Mouse (Mus musculus): ENCODE results near the gene Cspg4.

The Cspg4 gene

DNA sequence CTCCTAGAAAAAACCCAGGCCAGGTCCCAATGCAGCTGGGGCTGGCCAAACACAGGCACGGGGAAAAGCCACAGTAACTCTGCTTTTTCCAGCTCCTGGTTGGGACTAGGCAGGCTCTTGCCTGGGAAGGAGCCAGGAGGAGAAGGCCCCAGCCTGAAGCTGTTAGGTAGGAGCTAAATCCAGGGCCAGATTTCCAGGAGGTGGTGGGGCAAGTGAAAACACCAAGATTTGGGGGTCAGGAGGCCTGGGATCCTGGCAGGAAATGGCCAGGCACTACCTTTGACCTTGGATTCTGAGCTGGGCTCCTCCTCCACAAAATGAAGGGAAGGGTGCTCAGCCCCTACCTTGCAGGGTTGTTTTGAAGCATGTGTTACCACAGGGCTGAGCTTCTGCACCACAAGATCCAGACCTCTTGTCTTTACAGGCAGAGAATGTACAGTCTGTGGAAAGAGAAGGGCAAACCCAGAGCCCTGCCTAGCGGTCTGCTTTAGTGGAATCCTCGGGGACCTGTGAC, 560 bp upstream of the Cspg4 start, which contains the start of gene Odf3l1:
TSS of gene Odf3l1 (minus strand) at position 464 of the 514 bp plus-strand sequence.
- no peak for DNase-seq (ENCODE audit: low read depth, low spot score)

DNA sequence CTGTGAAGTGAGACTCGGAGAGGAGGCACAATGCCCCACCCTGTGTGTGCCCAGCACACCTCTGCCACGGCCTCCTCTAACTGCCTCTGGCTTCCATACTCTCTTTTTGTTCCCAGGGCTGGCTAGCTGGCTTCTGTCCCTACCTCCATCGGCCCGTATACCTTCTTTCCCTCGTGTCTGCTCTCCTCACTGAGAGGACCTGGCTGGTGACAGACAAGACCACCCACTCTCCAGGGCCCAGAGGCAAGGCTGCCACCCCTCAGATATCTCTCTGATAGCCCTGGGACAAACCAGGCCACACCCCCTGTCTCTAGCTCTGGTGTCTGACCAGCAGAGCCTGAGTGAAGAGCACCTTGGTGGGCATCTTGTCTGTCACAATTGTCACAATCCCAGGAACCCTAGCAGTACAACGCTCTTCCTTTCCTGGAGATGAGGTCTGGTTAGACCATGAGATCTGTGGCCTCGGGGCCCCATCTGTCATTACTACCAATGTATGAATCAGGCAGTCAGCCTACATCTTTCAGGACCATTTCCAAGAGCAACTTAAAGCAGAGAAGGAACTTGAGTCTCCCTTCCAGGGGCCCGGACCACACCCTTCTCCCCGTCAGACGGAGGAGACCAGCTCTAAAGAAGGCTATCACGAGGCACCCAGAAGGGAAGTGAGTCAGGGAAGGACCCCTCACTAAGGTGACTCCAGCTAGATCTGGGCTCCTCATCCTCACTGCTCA, 1.0 kb downstream of the Cspg4 start:
- no peak for DNase-seq (ENCODE audit: low read depth, low spot score)

DNA sequence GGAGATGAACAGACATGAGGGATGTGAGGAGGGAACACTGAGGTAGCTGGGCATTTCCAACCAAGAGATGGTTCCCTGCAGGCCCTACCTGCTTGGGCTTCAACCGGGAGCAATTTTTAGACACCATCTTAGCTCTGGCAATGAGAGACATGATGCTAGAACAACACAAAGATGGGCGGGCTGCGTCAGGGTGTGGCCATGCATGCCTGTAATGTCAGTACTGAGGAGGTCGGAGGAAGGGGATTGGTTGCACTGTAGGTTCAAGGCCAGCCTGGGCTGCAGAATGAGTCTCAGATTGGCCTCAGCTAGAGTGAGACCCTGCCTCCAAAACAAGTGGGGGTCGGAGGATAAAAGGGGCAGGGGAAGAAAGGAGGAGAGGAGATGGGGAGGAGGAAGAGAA, 1.6 kb downstream of the Cspg4 start:
- peak; percentile 64 for DNase-seq (ENCODE audit: low read depth, low spot score)

DNA sequence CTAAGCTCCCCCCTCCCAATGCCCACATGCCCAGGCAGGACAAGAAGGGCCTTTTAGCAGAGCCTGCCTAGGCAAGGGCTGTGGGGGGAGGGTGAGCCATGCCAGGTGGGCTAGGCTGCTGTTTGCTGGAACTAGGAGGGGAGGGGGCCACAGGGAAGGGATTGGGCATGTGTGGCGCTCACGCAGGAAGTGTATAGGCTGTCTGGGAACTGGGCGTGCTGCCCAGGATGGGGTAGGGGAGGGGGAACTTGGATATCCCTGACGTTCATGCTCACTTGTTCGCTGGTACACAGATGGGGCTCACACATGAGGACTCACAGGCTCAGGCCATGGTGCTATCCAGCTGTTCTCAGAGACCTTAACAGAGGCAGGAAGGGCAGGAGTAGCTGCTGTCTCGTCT, 3.5 kb downstream of the Cspg4 start:
- DNase-seq (ENCODE audit: low read depth, low spot score) = no peak

DNA sequence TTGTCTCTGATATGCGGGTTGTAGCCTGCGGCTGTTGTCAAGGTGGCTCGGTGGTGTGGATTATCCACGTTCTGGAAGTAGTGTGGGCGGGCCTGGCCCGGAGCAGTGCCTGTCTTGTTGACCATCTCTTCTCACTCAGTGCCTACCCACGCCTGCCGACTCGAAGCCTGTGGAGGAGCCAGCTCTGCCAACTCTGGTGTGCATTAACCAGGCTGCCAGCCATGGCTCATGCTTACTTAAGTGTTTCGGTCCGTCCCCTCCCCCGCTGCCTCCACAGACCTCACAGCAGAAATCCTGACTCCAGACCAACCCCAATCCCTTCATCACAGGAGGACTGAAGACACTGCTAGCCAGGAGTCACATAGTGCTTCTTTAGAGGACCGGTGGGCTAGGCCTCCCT, 4.7 kb downstream of the Cspg4 start:
- DNase-seq (ENCODE audit: low read depth, low spot score) = no peak

DNA sequence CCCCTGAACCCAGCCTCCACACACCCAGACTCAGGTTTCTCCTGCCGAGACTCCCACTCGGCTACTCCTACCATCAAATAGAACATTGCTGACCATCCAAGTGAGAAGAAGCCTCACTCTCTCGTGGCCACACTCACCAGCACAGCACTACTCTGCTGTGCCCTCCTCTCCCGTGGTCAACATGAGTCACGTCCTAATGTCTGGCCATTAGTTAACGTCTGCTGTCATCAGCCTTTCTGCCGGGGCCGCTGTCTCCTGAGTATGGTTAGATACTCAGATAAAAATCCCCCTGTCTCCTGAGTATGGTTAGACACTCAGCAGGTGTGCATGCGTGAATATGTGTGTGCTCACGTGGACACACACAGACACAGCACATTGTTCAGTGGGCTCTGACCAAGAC, 5.9 kb downstream of the Cspg4 start:
- DNase-seq (ENCODE audit: low read depth, low spot score) = no peak

DNA sequence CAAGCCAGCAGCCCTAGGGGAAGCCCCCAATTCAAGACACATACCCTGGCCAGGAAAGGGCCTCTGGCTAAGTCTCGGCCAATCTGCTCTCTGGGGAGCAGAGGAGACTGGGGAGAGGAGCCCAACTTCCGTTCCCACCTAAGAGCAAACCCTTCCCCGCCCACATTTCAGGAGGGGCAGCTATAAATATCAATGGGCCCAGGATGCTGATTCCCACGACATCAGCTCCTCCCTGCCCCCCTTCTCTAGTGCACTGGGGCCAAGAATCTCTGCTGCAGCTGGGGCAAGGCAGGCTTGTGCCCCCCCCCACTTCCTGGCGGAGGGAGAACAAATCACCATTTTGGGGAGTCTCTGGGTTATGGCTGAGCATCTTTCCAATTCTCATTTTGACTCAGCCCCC, 6.4 kb downstream of the Cspg4 start:
- DNase-seq (ENCODE audit: low read depth, low spot score) = no peak

DNA sequence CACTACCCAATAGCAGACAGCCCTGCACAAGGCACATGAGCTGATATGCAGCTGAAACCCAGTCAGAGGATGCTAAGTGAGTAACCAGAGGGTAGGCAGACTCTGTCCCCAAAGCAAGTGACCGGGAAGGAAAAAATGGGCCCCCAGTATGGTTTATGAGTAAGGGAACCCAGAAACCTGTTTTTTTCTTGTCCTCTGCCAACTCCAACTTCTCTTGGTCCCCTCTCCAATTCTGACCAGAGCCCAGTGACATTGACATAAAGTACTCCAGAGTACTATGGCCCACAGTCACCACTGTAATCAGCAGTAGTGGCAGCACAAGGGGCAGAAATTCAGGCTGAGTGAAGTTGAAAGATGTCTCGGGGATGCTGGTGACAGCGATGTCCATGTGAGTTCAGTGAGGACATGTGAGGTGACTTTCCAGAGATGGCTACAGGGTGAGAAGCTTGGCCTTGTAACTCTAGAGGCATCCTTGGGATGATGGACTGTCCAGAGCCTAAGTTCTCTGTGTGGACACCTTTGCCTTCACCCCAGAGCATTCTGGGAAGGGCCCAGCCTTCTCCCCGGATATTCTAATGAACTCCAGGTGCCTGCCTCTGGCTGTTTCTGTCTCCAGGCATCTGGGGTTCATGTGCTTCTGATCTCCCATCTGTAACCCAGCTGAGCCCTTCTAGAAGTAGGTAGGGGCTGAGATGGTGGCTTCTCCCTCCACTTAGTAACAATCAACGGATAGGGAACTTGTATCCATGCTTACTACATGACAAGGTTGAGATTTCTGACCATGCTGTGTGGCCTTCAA, 7.5 kb downstream of the Cspg4 start:
- no peak for DNase-seq (ENCODE audit: low read depth, low spot score)

DNA sequence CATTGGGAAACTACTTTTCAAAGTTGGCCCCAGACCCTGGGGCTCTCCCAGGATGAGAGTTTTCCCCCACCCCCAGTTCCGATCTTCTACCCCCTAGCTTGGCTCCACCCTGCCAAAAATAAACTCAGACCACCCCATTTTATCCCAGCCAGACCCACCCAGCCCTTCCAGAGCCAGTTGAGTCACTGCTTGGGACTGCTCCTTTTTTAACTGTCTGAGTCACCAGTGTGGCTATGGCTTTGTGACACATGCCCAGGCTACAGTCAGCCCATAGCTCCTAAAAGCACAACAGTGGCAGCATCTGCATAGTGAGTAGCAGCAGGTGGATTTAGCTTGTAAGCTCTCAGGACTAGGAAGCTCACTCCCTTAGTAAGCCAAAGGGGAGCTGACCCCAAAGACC, 8.3 kb downstream of the Cspg4 start:
- DNase-seq (ENCODE audit: low read depth, low spot score) = no peak

DNA sequence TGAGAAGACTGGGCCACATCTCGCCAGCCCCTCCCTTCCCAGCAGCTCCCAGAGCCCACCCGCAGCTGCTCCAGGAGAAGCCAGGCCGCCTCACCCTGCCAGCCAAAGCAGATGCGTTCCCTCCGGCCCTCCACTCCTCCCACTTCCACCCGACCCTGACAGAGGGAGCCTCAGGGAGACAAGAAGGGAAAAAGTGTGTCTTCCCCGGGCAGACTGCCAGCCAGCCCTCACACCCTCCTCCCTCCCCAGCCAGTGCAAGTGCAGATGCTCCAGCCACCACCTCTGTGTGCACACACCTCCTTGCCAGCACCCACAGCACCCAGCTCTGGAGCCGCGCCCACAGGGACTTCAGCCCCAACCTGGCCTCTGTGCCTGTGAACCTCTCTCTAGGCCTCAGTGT, 12.0 kb downstream of the Cspg4 start:
- DNase-seq (ENCODE audit: low read depth, low spot score) = no peak

DNA sequence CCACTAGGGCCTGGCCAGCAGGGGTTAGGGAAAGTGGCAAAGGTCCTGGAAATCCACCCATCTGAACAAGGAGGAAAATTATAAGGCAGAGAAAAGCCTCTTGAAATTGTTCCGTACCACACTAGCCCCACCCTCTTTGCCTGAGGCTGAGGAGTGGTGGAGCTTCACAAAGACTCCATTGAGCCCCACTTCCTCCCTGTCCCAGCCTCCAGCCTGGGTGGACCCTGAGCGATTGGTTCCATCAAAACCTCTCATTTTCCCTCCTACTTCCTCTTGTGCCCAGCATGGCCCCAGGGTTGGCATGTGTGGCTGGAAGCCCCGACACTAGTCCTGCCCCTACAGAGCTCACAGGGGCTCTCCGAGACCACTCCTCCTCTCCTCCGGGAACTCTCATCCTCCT, 12.5 kb downstream of the Cspg4 start:
- peak; percentile 52 for DNase-seq (ENCODE audit: low read depth, low spot score)

DNA sequence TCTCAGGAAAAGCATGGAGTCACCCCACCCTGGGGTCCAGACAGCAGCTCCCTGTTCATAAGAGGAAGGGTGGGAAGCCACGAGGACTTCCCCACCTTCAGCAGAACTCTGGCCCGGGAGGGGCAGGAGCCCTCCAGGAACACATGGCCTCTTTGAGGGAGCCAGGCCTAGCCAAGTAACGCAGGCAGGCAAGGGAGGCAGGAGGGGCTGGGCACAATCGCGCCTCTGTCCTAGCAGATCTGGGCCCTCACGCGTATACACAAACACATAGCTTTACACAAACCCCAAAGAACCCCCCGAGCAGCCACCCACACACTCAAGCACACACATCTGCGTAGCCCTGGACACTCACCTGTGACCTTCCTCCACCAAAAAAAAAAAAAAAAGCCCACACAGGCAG, 16.0 kb downstream of the Cspg4 start:
- no peak for DNase-seq (ENCODE audit: low read depth, low spot score)

DNA sequence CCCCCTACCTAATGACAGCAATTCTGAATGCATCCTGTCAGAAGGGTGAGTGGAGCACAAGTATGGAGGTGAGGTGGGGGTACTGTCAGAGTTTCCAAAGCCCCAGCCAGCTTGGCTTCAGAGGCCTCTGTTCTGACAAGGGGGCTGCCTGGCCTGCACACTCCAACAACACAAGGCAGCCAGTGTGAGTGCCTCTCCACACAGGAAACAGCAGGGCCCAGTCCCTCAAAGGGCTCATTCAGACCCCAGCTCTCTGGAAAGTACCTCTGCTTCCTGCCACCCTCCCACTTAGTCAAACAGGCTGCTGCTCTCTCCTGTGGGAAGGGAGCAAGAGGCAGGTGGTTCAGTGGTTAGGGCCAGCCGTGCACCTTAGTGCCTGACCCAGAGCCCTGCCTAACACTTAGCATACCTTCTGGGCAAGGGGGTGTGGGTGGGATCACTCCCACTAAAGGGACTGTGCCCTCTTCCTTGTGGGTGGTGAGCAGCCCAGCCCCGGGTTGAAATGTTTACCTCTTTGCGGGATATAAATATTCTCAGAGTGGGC, 16.8 kb downstream of the Cspg4 start:
- no peak for DNase-seq (ENCODE audit: low read depth, low spot score)

DNA sequence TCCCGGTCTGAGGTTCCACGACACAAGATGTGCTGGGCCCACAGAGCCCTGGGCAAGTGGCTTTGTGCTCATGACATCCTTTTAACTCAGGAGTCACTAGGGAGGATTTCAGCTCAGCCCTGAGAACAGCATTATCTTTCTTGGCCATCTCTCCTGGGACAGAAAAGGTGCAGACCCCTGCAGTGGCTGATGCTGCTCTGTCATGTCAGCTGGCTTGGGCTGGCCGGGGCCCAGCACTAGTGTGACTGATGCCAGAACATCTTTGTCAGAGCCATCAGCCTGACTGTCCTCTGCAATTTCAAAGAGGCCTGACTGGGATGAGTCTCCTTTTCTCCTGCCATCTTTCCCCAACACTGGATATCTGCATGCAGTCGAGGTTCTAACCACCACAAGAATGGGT, 17.4 kb downstream of the Cspg4 start:
- DNase-seq (ENCODE audit: low read depth, low spot score) = no peak

DNA sequence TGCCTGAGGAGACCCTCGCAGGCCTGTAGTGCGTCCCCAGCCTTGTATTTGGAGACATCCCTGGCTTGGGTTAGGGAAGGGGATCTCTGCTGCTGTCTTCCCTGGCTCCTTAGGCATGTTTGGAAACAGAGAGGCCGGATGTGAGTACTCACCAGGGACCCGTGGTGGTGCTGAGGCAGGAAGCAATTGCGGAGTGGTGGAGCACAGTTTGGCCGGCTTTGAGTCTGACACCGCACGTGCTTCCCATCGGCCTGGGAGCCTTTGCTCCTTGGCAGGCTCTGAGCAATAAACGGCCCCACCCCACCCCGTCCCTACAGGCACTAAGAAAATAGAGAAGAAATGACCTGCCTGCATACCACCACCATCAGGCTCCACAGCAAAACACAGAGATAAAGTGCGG, 18.0 kb downstream of the Cspg4 start:
- DNase-seq (ENCODE audit: low read depth, low spot score) = no peak

DNA sequence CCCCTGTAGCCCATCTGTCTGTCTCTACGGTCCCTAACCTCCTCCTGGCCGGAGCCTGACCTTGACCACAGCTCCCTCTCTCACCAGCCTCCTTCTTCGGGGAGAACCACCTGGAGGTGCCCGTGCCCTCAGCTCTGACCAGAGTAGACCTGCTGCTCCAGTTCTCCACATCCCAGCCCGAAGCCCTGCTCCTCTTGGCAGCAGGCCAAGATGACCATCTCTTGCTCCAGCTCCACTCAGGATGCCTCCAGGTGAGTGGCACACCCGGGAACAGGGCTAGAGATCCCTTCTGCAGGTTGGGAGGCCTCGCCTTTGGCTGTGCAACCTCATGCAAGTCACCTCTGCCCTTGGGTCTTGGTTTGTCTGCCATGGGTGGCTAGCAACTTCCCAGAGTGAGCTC, 18.6 kb downstream of the Cspg4 start:
- no peak for DNase-seq (ENCODE audit: low read depth, low spot score)

DNA sequence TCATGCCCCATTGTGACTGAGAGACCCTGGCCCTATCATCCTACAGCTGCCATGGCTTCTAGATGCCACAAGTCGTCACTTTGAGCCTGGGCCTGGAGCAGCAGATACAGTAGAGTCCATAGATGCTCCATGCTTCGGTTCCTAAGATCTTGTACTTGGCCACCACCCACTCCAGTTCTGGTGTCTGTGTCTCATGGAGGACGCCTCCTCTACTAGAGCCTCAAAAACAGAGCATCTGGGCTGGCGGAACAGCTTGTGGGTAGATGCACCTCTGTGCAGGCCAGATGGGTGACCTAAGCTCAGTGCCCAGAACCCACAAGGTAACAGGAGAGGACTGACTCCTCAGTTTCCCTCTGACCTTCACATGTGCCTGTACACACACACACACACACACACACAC, 19.5 kb downstream of the Cspg4 start:
- DNase-seq (ENCODE audit: low read depth, low spot score) = no peak

DNA sequence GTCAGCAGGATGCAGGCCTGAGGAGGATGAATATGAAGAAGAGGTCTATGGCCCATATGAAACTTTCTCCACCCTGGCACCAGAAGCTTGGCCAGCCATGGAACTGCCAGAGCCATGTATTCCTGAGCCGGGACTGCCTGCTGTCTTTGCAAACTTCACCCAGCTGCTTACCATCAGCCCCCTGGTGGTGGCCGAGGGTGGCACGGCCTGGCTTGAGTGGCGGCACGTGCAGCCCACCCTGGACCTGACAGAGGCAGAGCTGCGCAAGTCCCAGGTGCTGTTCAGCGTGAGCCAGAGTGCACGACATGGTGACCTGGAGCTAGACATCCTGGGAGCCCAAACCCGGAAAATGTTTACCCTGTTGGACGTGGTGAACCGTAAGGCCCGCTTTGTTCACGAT, 21.3 kb downstream of the Cspg4 start:
- peak; percentile 69 for DNase-seq (ENCODE audit: low read depth, low spot score)

DNA sequence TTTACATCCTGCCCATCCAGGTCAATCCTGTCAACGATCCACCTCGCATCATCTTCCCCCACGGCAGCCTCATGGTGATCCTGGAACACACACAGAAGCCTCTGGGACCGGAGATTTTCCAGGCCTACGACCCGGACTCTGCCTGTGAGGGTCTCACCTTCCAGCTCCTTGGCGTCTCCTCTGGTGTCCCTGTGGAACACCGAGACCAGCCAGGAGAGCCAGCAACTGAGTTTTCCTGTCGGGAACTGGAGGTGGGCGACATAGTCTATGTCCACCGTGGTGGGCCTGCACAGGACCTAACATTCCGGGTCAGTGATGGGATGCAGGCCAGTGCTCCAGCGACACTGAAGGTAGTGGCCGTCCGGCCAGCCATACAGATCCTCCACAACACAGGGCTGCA, 21.8 kb downstream of the Cspg4 start:
- no peak for DNase-seq (ENCODE audit: low read depth, low spot score)

DNA sequence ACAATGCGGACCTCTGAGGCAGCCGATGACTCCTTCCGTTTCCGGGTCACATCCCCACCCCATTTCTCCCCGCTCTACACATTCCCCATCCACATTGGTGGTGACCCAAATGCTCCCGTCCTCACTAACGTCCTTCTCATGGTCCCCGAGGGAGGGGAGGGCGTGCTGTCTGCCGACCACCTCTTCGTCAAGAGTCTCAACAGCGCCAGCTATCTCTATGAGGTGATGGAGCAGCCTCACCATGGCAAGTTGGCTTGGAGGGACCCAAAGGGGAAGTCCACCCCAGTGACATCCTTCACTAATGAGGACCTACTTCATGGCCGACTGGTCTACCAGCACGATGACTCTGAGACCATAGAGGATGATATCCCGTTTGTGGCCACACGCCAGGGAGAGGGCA, 22.7 kb downstream of the Cspg4 start:
- no peak for DNase-seq (ENCODE audit: low read depth, low spot score)

DNA sequence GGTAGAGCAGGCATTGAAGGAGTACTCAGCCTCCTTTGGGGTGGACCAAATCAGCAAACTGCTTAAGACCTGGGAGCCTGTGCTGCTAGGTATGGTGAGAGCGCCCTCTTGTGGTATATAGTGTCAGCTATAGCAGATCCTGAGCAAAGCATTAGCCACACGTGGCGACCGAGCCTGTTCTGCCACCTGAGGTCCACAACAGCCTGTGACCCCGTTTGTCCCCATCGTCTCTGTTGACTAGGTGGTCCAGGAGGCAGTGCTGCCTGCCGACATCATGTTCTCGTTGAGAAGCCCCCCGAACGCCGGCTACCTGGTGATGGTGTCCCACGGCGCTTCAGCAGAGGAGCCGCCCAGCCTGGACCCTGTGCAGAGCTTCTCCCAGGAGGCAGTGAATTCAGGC, 25.0 kb downstream of the Cspg4 start:
- peak; percentile 93 for DNase-seq (ENCODE audit: low read depth, low spot score)

DNA sequence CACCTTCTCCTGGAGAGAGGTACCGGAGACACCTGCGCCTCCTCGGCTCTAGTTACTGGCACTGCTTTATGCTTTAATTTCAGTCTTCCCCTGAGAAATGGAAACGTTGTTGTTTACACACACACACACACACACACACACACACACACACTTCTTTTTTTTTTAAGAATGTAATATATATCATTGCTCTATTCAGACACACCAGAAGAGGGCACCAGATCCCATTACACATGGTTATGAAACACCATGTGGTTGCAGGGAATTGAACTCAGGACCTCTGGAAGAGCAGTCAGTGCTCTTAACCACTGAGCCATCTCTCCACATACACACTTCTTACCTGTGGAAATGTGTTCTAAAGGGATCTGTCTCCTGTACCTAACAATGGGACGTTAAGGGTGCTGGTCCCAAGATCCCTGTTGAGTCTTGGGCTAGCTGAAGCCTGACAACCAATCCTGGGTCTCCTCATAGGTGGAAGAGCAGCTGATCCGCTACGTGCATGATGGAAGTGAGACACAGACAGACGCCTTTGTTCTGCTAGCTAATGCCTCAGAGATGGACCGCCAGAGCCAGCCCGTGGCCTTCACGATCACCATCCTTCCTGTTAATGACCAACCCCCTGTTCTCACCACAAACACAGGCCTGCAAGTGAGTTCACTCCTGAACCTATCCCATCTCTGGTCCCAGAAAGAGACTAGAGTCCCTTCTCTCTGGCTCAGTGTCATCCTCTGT, 25.9 kb downstream of the Cspg4 start:
- no peak for DNase-seq (ENCODE audit: low read depth, low spot score)
